Mouse (Mus musculus) liver, embryonic 16.5 days (tissue): ENCODE data around the gene Hipk2. TPM values are rescaled to one million over a fixed set of nuclear protein-coding genes. Genes with fewer than 3 reads are reported as not detected.

Source experiments
- ATAC-seq: fragments of 200-750 bp; cut with Nextera tagmentation; 2 replicates; pipeline ENCODE4 v1.8.0; 2017; ENCODE audit warnings: low read depth, mild to moderate bottlenecking, moderate number of reproducible peaks, moderate library complexity
- H3K27ac ChIP-seq: fragments of 300-500 bp; sonication (generic); 2 replicates; pipeline ENCODE4 v1.5.1; 2014; ENCODE audit warnings: mild to moderate bottlenecking, low read length
- H3K27me3 ChIP-seq: fragments of 300-500 bp; sonication (generic); 2 replicates; pipeline ENCODE4 v1.6.1; 2014; ENCODE audit warnings: low read depth, low read length, mixed read lengths; ENCODE audit not compliant: control insufficient read depth, insufficient read depth
- H3K36me3 ChIP-seq: fragments of 300-500 bp; sonication (generic); 2 replicates; pipeline ENCODE4 v1.6.1; 2014; ENCODE audit warnings: mild to moderate bottlenecking; ENCODE audit not compliant: control insufficient read depth, insufficient read depth
- H3K4me1 ChIP-seq: fragments of 300-500 bp; sonication (generic); 2 replicates; pipeline ENCODE4 v1.6.1; 2014; ENCODE audit warnings: low read depth, low read length, mixed read lengths; ENCODE audit not compliant: control insufficient read depth
- H3K4me2 ChIP-seq: fragments of 300-500 bp; sonication (generic); 2 replicates; pipeline ENCODE4 v1.6.1; 2014; ENCODE audit warnings: low read depth, low read length, mixed read lengths
- H3K4me3 ChIP-seq: fragments of 300-500 bp; sonication (generic); 2 replicates; pipeline ENCODE4 v1.5.1; 2014; ENCODE audit warnings: low read depth, mild to moderate bottlenecking, low read length
- H3K9ac ChIP-seq: fragments of 300-500 bp; sonication (generic); 2 replicates; pipeline ENCODE4 v1.6.1; 2014; ENCODE audit warnings: low read depth, low read length
- H3K9me3 ChIP-seq: fragments of 300-500 bp; sonication (generic); replicated peaks from 2 replicates; pipeline ENCODE4 v1.6.1; 2016; ENCODE audit warnings: low read length; ENCODE audit not compliant: control insufficient read depth
- WGBS: fragments of 180-500 bp; shearing (Covaris S2); extraction: QIAGEN DNeasy Blood & Tissue Kit; methylation state at CpG from one replicate; pipeline ENCODE4 v1.1.7; 2014; ENCODE audit not compliant: insufficient replicate concordance; 5-methylcytosine and 5-hydroxymethylcytosine counted together
- polyA plus RNA-seq: library from polyadenylated mRNA; unstranded; fragments of >200 nt; fragmentation: Nextera tagmentation; extraction: Ambion mirVana; gene quantifications from 2 replicates; pipeline ENCODE4 v1.2.1, GENCODE M21; 2015

Gene Hipk2
- polyA plus RNA-seq, 1 experiment from 2014 or later, result 19.8 TPM

- Histone ChIP-seq H3K4me2 (no peak overlapping the region), H3K9ac (no peak overlapping the region), H3K4me1 (peaks cover 22% of the 10 kb centered on the region), H3K36me3 (peaks cover under 1% of the 10 kb centered on the region; the same call in 1 of the 2 replicates), H3K9me3 (no peaks in the 10 kb centered on the region), H3K27ac (0 out of 2 replicates have a peak overlapping the region, but pooled peaks have one; percentile 9), H3K27me3 (no peaks in the 10 kb centered on the region), H3K4me3 (no peak overlapping the region)
- no peak for ATAC-seq
- WGBS, result 75% methylated on average over 6 of the region's 6 CpGs
Measured at GRCm38 (mm10) chr6:38759922-38760620, 115.9 kb downstream of the Hipk2 start.

GRCm38 (mm10) chr6:38759186-38759585 lies 116.8 kb downstream of the Hipk2 start:
- WGBS, result 84% methylated on average over 3 of the region's 3 CpGs
- ATAC-seq, result no peak
- no peaks in the 10 kb centered on the region; the same call in 1 of the 2 replicates for H3K36me3 ChIP-seq
- H3K9me3 ChIP-seq, result no peaks in the 10 kb centered on the region
- H3K4me2 ChIP-seq, result no peak overlapping the region
- no peak overlapping the region for H3K9ac ChIP-seq
- H3K4me1 ChIP-seq, result peaks cover 25% of the 10 kb centered on the region
- no peak overlapping the region for H3K27ac ChIP-seq
- H3K27me3 ChIP-seq, result no peaks in the 10 kb centered on the region
- H3K4me3 ChIP-seq, result no peak overlapping the region

- Histone ChIP-seq H3K4me1 (peaks cover 22% of the 10 kb centered on the region), H3K27me3 (no peaks in the 10 kb centered on the region), H3K4me3 (no peak overlapping the region), H3K36me3 (no peaks in the 10 kb centered on the region; the same call in 1 of the 2 replicates), H3K27ac (no peak overlapping the region), H3K4me2 (no peak overlapping the region), H3K9ac (no peak overlapping the region), H3K9me3 (no peaks in the 10 kb centered on the region)
- WGBS, result 80% methylated on average over 2 of the region's 2 CpGs
- peak; percentile 49 for ATAC-seq
Measured at GRCm38 (mm10) chr6:38757597-38757996, 118.4 kb downstream of the Hipk2 start.

GRCm38 (mm10) chr6:38756968-38757367 lies 119.0 kb downstream of the Hipk2 start:
- H3K4me1 ChIP-seq, result peaks cover 22% of the 10 kb centered on the region
- H3K4me3 ChIP-seq, result no peak overlapping the region
- no peaks in the 10 kb centered on the region for H3K9me3 ChIP-seq
- no peaks in the 10 kb centered on the region; the same call in 1 of the 2 replicates for H3K36me3 ChIP-seq
- H3K27ac ChIP-seq, result no peak overlapping the region
- H3K4me2 ChIP-seq, result no peak overlapping the region
- H3K9ac ChIP-seq, result no peak overlapping the region
- WGBS, result 58% methylated on average over 4 of the region's 4 CpGs
- ATAC-seq, result no peak
- H3K27me3 ChIP-seq, result no peaks in the 10 kb centered on the region

GRCm38 (mm10) chr6:38755961-38756360 lies 120.0 kb downstream of the Hipk2 start:
- ATAC-seq, result no peak

GRCm38 (mm10) chr6:38755188-38755587 lies 120.8 kb downstream of the Hipk2 start:
- WGBS, result 85% methylated on average over 2 of the region's 2 CpGs
- no peak overlapping the region for H3K4me3 ChIP-seq
- H3K27ac ChIP-seq, result no peak overlapping the region
- no peaks in the 10 kb centered on the region; the same call in 1 of the 2 replicates for H3K36me3 ChIP-seq
- H3K4me1 ChIP-seq, result peaks cover 22% of the 10 kb centered on the region
- ATAC-seq, result no peak
- H3K9ac ChIP-seq, result no peak overlapping the region
- H3K9me3 ChIP-seq, result no peaks in the 10 kb centered on the region
- no peaks in the 10 kb centered on the region for H3K27me3 ChIP-seq
- H3K4me2 ChIP-seq, result no peak overlapping the region

More at GRCm38 (mm10) chr6:38755961-38756360, 120.0 kb downstream of the Hipk2 start:
- H3K9ac ChIP-seq, result no peak overlapping the region
- H3K27me3 ChIP-seq, result no peaks in the 10 kb centered on the region
- no peaks in the 10 kb centered on the region; the same call in 1 of the 2 replicates for H3K36me3 ChIP-seq
- H3K4me2 ChIP-seq, result no peak overlapping the region
- H3K4me1 ChIP-seq, result peaks cover 22% of the 10 kb centered on the region
- H3K27ac ChIP-seq, result no peak overlapping the region
- no peak overlapping the region for H3K4me3 ChIP-seq
- H3K9me3 ChIP-seq, result no peaks in the 10 kb centered on the region
- WGBS, result 81% methylated on average over 2 of the region's 2 CpGs

GRCm38 (mm10) chr6:38753729-38754128 lies 122.2 kb downstream of the Hipk2 start:
- no peak overlapping the region for H3K27ac ChIP-seq
- H3K27me3 ChIP-seq, result no peaks in the 10 kb centered on the region
- no peak overlapping the region for H3K9ac ChIP-seq
- ATAC-seq, result peak; percentile 74
- H3K36me3 ChIP-seq, result no peaks in the 10 kb centered on the region
- no peak overlapping the region for H3K4me2 ChIP-seq
- H3K9me3 ChIP-seq, result no peaks in the 10 kb centered on the region
- peaks cover 14% of the 10 kb centered on the region for H3K4me1 ChIP-seq
- no peak overlapping the region for H3K4me3 ChIP-seq
- 82% methylated on average over 2 of the region's 2 CpGs for WGBS

- H3K4me1 ChIP-seq, result peaks cover 11% of the 10 kb centered on the region; the same call in 1 of the 2 replicates
- 86% methylated on average over 2 of the region's 2 CpGs for WGBS
- no peak overlapping the region for H3K27ac ChIP-seq
- H3K4me3 ChIP-seq, result no peak overlapping the region
- no peaks in the 10 kb centered on the region for H3K36me3 ChIP-seq
- no peaks in the 10 kb centered on the region for H3K9me3 ChIP-seq
- ATAC-seq, result no peak
- no peak overlapping the region for H3K4me2 ChIP-seq
- no peaks in the 10 kb centered on the region for H3K27me3 ChIP-seq
- H3K9ac ChIP-seq, result no peak overlapping the region
Measured at GRCm38 (mm10) chr6:38753025-38753424, 122.9 kb downstream of the Hipk2 start.

GRCm38 (mm10) chr6:38752495-38752894 lies 123.5 kb downstream of the Hipk2 start:
- no peaks in the 10 kb centered on the region for H3K9me3 ChIP-seq
- H3K9ac ChIP-seq, result no peak overlapping the region
- peaks cover 7% of the 10 kb centered on the region; the same call in 1 of the 2 replicates for H3K4me1 ChIP-seq
- H3K27ac ChIP-seq, result no peak overlapping the region
- no peaks in the 10 kb centered on the region for H3K36me3 ChIP-seq
- WGBS, result 85% methylated on average over 6 of the region's 6 CpGs
- H3K27me3 ChIP-seq, result no peaks in the 10 kb centered on the region
- no peak overlapping the region for H3K4me3 ChIP-seq
- no peak for ATAC-seq
- H3K4me2 ChIP-seq, result no peak overlapping the region
